Mouse (Mus musculus) bone marrow macrophage, adult 2 months (primary cell): Measurements from ENCODE around the gene Chil1.

Source experiments
- CTCF ChIP-seq: IDR thresholded peaks from 2 replicates; pipeline ENCODE4 v1.5.1; 2012; ENCODE audit warnings: low read depth, mild to moderate bottlenecking, low read length, moderate library complexity
- POLR2A ChIP-seq: IDR thresholded peaks from 2 replicates; pipeline ENCODE4 v1.6.1; 2012; ENCODE audit warnings: mild to moderate bottlenecking, low read depth, low read length, borderline replicate concordance

DNA sequence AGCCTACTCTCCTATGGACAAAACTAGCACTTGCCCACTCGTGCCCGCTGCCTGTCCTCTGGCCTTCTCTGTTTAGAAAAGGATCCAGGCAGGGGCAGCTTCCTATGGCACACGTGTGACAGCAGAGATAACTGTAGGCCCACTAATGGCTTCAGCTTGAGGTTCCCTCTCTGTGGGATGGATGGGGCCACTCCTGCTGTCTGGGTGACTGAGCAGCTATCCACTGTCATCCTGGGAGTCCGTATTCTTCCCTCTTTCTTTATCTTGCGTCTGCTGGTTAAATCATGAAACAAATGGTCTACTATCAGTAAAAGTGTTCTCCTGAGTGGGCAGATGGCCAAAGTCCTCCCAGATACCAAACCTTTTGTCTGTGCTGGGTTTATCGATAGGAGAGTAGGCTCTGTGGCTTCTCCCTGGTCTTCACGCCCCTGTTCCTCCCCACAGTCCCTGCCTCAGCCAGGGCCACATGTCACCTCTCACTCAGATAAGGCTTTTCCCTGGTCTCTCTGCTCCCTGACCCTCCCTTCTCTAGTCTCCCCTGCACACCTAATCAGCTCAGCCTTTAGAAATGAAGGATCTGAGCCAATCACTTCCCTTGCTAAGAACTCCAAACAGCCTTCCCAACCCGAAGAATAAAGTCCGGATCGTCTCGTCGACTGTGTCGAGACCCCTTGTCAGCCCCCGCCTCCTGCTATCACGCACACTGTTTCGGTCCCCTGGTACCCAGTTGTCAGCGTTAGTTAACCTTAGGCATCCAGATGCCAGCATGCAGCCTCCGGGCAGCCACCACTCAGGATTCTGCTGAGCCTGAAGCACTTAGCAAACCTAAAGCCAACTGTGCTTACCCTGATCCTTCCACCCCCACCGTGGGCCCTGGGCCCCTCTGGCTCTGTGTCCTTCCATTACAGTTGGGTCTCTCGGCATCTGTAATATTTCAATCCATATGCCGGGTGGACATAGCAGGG lies 29.1 kb upstream of the Chil1 start:
- TF ChIP-seq CTCF (no peak), POLR2A (no peak)
